Mouse (Mus musculus): ENCODE measurements around the gene Ttll2.
"Not testable (repeated sequence)": the region's sequence is repeated elsewhere in the genome, so short reads cannot be mapped to it uniquely, and the experiment has no call there.

DNA sequence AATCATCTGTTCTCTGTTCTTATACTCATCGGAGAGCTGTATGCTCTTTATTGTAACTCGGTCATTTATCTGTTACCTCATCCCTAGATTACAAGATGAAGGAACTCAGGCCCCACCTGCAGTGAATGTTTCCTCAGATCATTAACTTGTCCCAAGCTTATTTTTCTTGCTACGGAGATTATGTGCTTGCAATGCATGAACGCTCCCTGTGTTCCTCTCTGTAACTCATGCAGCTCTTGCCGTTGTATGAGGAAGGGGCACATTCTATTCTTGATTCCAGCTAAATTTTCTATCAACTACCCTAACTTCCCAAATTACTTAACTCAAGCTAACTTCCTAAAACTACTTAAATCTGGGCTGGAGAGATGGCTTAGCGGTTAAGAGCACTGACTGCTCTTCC, 47.3 kb upstream of the Ttll2 start:
- TF ChIP-seq KAT2A (conservative IDR thresholded peaks at IDR 0.05; ENCODE audit: low read depth, low read length); EP300 (IDR thresholded peaks at IDR 0.05; ENCODE audit: low read depth in 1 of 2, low read length in 2 of 2); CTCF (IDR thresholded peaks at IDR 0.05 in 2 of 3, conservative IDR thresholded peaks at IDR 0.05 in 1 of 3; ENCODE audit: control insufficient read depth in 1 of 3, insufficient read depth in 1 of 3, low read depth in 2 of 3, low read length in 3 of 3, poor library complexity in 1 of 3, severe bottlenecking in 1 of 3); POLR2A (IDR thresholded peaks at IDR 0.05; ENCODE audit: control insufficient read depth in 1 of 2, insufficient read depth in 1 of 2, low read depth in 1 of 2, low read length in 2 of 2, poor library complexity in 1 of 2); MYC (IDR thresholded peaks at IDR 0.05; ENCODE audit: low read depth, low read length); ETS1 (IDR thresholded peaks at IDR 0.05; ENCODE audit: low read depth, low read length); GATA1 (IDR thresholded peaks at IDR 0.05; ENCODE audit: low read depth, low read length); RCOR1 (IDR thresholded peaks at IDR 0.05; ENCODE audit: low read depth, low read length); ZNF384 (IDR thresholded peaks at IDR 0.05; ENCODE audit: low read depth, low read length); JUND (IDR thresholded peaks at IDR 0.05; ENCODE audit: low read depth, low read length); TBP (IDR thresholded peaks at IDR 0.05; ENCODE audit: low read depth, low read length): not testable (repeated sequence)
